Mouse (Mus musculus) forebrain, embryonic 10.5 days (tissue): Measurements from ENCODE around the gene Anxa6. TPM values are rescaled to one million over a fixed set of nuclear protein-coding genes. Genes with fewer than 3 reads are reported as not detected.
A peak's percentile ranks its signal among the peaks of the same experiment; 100 is the strongest.

Source experiments
- DNase-seq: peaks from one replicate; pipeline ENCODE4 v3.0.0-alpha.2; 2017; ENCODE audit warnings: low spot score; ENCODE audit errors: extremely low spot score
- H3K27ac ChIP-seq: fragments of 300-500 bp; sonication (generic); 2 replicates; pipeline ENCODE4 v1.5.1; 2016; ENCODE audit warnings: mild to moderate bottlenecking
- H3K27me3 ChIP-seq: fragments of 300-500 bp; sonication (generic); 2 replicates; pipeline ENCODE4 v1.6.1; 2016; ENCODE audit warnings: mild to moderate bottlenecking; ENCODE audit not compliant: poor library complexity, severe bottlenecking
- H3K36me3 ChIP-seq: fragments of 300-500 bp; sonication (generic); replicated peaks from 2 replicates; pipeline ENCODE4 v1.6.1; 2016; ENCODE audit warnings: mild to moderate bottlenecking, moderate library complexity
- H3K4me1 ChIP-seq: fragments of 300-500 bp; sonication (generic); 2 replicates; pipeline ENCODE4 v1.6.1; 2016
- H3K4me3 ChIP-seq: fragments of 300-500 bp; sonication (generic); 2 replicates; pipeline ENCODE4 v1.5.1; 2016; ENCODE audit warnings: mild to moderate bottlenecking, moderate library complexity
- H3K9me3 ChIP-seq: fragments of 300-500 bp; sonication (generic); 2 replicates; pipeline ENCODE4 v1.6.1; 2016; ENCODE audit warnings: mild to moderate bottlenecking, moderate library complexity
- WGBS: fragments of 180-500 bp; shearing (Covaris S2); methylation state at CpG from one replicate; pipeline ENCODE4 v1.1.7; 2016; 5-methylcytosine and 5-hydroxymethylcytosine counted together
- polyA plus RNA-seq: library from polyadenylated mRNA; unstranded; fragments of >200 nt; fragmentation: Nextera tagmentation; extraction: Ambion mirVana; gene quantifications from 2 replicates; pipeline ENCODE4 v1.2.1, GENCODE M21; 2016

Gene Anxa6
- polyA plus RNA-seq = 35.4 and 38.9 TPM in 2 replicates

DNA sequence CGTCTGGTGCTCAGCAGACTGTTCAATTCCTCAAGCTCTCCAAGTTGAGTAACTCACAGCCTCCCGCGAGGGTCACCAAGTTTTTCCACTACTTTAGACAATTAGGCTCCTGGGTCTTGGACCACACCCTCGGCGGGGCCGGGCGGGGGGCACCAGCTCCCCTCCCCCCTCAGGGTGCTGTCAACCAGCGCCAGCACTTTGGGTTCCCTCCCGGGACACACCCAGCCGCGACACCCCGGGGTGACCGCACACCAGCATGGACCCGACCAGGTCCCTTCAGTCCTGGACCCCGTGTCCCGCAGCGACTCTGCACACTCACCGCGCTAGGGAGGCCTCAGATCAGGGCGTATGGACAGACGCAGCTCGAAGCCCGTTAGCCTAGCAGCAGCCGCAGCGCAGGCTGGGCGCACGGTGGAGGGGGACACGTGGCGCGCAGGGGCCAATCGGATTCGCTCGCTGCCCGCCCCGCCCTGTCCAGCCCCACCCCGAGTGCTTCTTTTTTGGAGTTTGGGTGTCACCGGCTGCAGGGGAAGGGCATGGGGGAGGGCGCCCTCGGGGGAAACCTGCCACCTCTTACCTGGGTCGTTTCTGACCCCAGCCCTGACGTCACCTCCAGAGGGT lies at the start of gene Anxa6:
Gene Anxa6, minus strand, starts transcription at position 406 of the 621 bp plus-strand sequence.
- H3K9me3 ChIP-seq = no peaks in the 10 kb centered on the region
- H3K36me3 ChIP-seq = no peaks in the 10 kb centered on the region
- peaks cover 35% of the 10 kb centered on the region for H3K4me1 ChIP-seq
- WGBS = under 1% methylated on average over 41 of the region's 41 CpGs
- peaks cover 53% of the 10 kb centered on the region for H3K27me3 ChIP-seq
- peak within 1 kb of the TSS; percentile 78 for H3K27ac ChIP-seq
- H3K4me3 ChIP-seq = peak within 1 kb of the TSS; percentile 70
- peak; percentile 75 for DNase-seq

DNA sequence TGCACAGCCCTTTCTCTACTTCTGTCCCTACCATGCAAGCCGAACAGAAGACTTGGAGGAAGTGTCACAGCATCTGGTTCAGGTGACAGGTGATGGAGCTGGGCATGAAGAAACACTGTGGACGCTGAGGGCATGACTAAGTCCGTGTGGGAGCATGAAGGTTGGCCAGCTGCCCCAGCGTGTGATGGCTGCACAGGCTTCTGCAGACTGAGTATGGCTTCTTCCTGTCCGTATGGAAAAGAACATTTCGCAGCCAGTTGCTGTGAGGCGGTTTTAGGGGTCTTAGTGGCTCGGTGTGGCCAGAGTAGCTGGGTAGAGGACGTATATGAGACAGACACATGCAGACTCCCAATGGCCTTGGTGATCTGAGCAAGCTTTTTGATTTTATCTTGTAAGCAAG lies 48.0 kb upstream of the Anxa6 start:
- DNase-seq = no peak
- peaks cover 38% of the 10 kb centered on the region for H3K27me3 ChIP-seq
- 90% methylated on average over 9 of the region's 9 CpGs for WGBS
- 0 out of 2 replicates have a peak, but pooled peaks cover 2% of the 10 kb centered on the region for H3K9me3 ChIP-seq
- no peaks in the 10 kb centered on the region for H3K36me3 ChIP-seq
- peaks cover 18% of the 10 kb centered on the region for H3K4me1 ChIP-seq
- no peak overlapping the region for H3K27ac ChIP-seq
- H3K4me3 ChIP-seq = no peak overlapping the region

- no peaks in the 10 kb centered on the region for H3K36me3 ChIP-seq
- H3K4me1 ChIP-seq = peaks cover 18% of the 10 kb centered on the region
- 0 out of 2 replicates have a peak, but pooled peaks cover 2% of the 10 kb centered on the region for H3K9me3 ChIP-seq
- WGBS = 72% methylated on average over 4 of the region's 4 CpGs
- H3K27me3 ChIP-seq = peaks cover 41% of the 10 kb centered on the region
- no peak for DNase-seq
- H3K27ac ChIP-seq = no peak overlapping the region
- H3K4me3 ChIP-seq = no peak overlapping the region
Measured at GRCm38 (mm10) chr11:55079180-55079579, 45.9 kb upstream of the Anxa6 start.

DNA sequence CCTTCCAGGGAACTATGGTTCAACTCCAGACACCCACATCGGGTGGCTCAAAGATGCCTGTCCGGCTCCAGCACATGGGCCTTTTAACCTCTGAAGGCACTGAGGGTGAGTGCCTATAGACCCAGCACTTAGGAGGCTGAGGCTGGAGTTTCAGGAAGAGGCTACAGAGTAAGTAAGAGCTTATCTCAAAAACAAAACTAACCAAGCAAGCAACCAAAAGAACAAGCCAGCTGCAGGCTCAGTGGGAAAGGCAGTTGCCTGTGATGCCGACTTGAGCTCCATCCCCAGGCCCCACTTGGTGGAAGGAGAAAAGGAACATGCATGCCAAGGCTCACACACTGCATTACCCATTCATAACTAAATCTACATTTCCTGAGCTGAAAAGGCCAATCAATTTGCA lies 45.3 kb upstream of the Anxa6 start:
- H3K27ac ChIP-seq = no peak overlapping the region
- no peaks in the 10 kb centered on the region for H3K36me3 ChIP-seq
- peak overlapping the region; percentile 60; the same call in 1 of the 2 replicates for H3K4me3 ChIP-seq
- WGBS = 56% methylated on average over 3 of the region's 3 CpGs
- H3K27me3 ChIP-seq = peaks cover 41% of the 10 kb centered on the region
- H3K4me1 ChIP-seq = peaks cover 18% of the 10 kb centered on the region
- no peak for DNase-seq
- H3K9me3 ChIP-seq = 0 out of 2 replicates have a peak, but pooled peaks cover 2% of the 10 kb centered on the region

DNA sequence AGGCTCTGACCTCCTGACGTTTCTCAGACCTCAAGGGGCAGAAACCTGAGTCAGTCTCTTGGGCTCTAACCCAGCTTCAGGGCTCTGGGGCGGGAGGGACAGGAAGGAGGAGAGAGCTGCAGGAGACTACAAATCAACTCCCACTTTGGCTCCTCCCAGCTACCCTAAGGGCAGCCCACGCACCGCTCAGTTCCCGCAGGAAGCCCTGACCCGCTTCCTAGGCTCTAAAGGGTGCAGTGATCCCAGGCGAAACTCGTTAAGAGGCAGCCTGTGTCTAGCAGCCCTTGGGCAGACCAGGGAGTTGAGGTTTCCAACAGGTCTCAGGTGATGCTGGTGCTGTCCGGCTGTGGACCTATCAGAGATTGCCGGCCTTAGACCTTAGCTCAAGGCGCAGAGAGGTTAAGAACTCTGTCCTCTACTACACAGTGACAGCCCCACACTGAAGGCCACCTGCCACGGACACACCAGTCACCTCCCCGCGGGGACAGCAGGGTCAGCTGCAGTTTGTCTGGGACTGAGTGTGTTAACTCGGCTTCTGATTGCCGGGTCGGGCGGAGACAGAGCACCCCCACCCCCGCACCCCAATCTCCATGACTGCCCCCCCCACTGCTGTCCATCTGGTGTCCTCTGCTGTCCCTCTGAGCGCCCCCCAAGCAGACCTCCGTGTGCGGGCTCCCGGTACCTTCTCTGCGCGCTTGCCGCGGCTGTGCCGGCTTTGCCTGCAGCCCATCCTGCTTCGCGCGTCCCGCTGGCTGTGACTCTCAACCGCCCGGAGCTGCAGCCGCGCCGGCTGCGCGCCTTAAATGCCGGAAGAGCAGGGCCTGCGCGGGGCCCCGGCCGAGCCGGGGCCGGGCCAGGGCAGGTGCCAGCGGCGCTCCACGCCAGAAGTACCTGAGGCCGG lies 44.3 kb upstream of the Anxa6 start, which contains the start of gene Ccdc69:
Gene Ccdc69, minus strand, starts transcription at position 801 of the 901 bp plus-strand sequence.
- Histone ChIP-seq H3K27me3 (peaks cover 41% of the 10 kb centered on the region), H3K9me3 (0 out of 2 replicates have a peak, but pooled peaks cover 2% of the 10 kb centered on the region), H3K4me3 (peak within 1 kb of the TSS; percentile 60), H3K36me3 (no peaks in the 10 kb centered on the region), H3K4me1 (peaks cover 18% of the 10 kb centered on the region), H3K27ac (peak within 1 kb of the TSS; percentile 70)
- WGBS = under 1% methylated on average over 50 of the region's 50 CpGs
- DNase-seq = peak; percentile 49

GRCm38 (mm10) chr11:55076234-55076633 lies 43.0 kb upstream of the Anxa6 start:
- H3K4me1 ChIP-seq = peaks cover 18% of the 10 kb centered on the region
- 90% methylated on average over 5 of the region's 5 CpGs for WGBS
- H3K36me3 ChIP-seq = no peaks in the 10 kb centered on the region
- 0 out of 2 replicates have a peak, but pooled peaks cover 2% of the 10 kb centered on the region for H3K9me3 ChIP-seq
- H3K27ac ChIP-seq = no peak overlapping the region
- DNase-seq = no peak
- H3K4me3 ChIP-seq = no peak overlapping the region
- peaks cover 41% of the 10 kb centered on the region for H3K27me3 ChIP-seq

GRCm38 (mm10) chr11:55075602-55076001 lies 42.4 kb upstream of the Anxa6 start:
- WGBS = 84% methylated on average over 2 of the region's 2 CpGs
- no peaks in the 10 kb centered on the region for H3K36me3 ChIP-seq

DNA sequence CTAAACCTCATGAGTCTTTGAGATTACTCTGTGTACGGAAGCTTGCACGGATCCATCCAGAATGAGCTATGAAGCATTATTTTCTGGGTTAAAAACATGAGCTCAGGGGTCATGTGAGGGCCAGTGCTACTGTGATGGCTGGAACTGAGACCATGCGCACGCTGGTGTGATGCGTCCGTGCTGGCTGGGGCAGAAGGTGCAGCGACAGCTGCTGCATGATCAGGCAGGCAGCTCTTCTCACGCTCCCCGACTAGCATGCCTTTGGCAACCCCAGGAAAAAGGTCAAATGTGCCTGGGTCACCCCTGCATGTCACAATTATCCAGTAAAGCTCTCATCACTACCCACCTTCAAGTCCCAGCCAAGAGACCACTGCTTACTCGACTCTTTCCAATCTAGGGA lies 39.9 kb upstream of the Anxa6 start:
- H3K36me3 ChIP-seq = no peaks in the 10 kb centered on the region
- peaks cover 23% of the 10 kb centered on the region for H3K27me3 ChIP-seq
- 78% methylated on average over 10 of the region's 10 CpGs for WGBS
- H3K4me3 ChIP-seq = no peak overlapping the region
- H3K27ac ChIP-seq = no peak overlapping the region
- DNase-seq = no peak
- H3K9me3 ChIP-seq = no peaks in the 10 kb centered on the region
- peaks cover 17% of the 10 kb centered on the region for H3K4me1 ChIP-seq

More at GRCm38 (mm10) chr11:55075602-55076001, 42.4 kb upstream of the Anxa6 start:
- Histone ChIP-seq H3K9me3 (0 out of 2 replicates have a peak, but pooled peaks cover 2% of the 10 kb centered on the region), H3K27ac (no peak overlapping the region), H3K4me1 (peaks cover 18% of the 10 kb centered on the region), H3K27me3 (peaks cover 41% of the 10 kb centered on the region), H3K4me3 (no peak overlapping the region)
- DNase-seq = no peak

DNA sequence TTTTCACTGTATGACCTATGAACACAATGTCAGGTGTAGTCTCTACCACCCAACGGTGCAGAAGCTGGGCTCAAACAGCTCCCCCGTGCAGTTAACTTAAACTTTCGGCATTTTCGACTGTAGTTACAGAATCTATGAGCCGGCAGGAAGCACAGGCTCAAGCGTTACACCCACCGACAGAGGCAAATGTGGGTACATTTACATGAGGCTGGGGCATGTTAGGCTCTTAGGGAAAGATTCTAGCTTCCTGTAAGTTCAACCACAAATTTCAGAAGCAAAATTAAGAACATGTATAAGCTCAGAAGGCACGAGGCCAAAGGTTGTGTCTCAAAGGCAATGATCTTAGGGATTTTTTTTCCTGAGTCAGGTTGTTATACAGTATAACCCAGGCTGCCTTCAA lies 39.2 kb upstream of the Anxa6 start:
- H3K4me3 ChIP-seq = no peak overlapping the region
- no peak for DNase-seq
- no peaks in the 10 kb centered on the region for H3K36me3 ChIP-seq
- no peaks in the 10 kb centered on the region for H3K9me3 ChIP-seq
- no peak overlapping the region for H3K27ac ChIP-seq
- H3K27me3 ChIP-seq = peaks cover 16% of the 10 kb centered on the region
- peaks cover 10% of the 10 kb centered on the region for H3K4me1 ChIP-seq
- WGBS = 95% methylated on average over 8 of the region's 8 CpGs

GRCm38 (mm10) chr11:55071344-55071743 lies 38.1 kb upstream of the Anxa6 start:
- peaks cover 5% of the 10 kb centered on the region for H3K27me3 ChIP-seq
- no peaks in the 10 kb centered on the region for H3K36me3 ChIP-seq
- H3K27ac ChIP-seq = no peak overlapping the region
- DNase-seq = no peak
- WGBS = 90% methylated on average over 5 of the region's 5 CpGs
- H3K4me3 ChIP-seq = no peak overlapping the region
- peaks cover 5% of the 10 kb centered on the region for H3K4me1 ChIP-seq
- no peaks in the 10 kb centered on the region for H3K9me3 ChIP-seq

DNA sequence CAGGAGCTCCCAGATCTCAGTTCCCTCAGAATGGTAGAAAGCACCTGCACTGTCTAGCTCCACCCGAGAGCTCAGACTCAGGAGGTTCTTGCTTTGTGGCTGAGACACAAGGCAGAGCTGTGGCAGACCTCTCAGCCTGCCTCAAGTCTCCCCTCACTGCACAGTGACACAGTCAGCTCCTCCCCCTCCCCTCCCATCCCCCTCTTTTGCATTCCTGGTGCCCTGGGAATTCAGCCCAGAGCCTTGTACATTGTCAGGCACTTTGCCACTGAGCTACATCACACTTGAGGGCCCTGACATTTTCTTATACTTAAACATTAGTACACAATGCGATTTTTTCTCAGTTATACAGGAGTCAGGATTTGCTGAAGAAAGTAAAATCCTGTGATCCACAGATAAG lies 35.8 kb upstream of the Anxa6 start:
- 45% methylated on average over 2 of the region's 2 CpGs for WGBS

DNA sequence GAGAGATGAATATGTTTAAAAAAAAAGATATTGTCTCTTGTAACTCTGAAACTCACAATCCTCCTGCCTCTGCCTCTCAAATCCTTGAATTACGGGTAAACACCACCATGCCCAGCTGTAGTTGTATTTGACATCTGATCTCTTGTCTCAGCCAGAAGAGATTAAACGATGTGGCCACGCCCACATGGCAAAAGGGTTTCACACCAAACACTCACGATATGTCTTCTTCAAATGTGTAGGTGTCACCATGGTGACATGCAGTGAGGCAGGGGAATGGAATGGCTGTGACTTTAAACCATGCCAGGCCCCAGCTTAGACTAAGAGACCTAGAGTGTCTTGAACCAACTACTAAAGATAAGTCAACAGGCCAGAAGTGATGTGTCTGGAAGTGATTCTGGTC lies 33.7 kb upstream of the Anxa6 start:
- H3K4me1 ChIP-seq = peaks cover 11% of the 10 kb centered on the region
- no peaks in the 10 kb centered on the region for H3K9me3 ChIP-seq
- H3K36me3 ChIP-seq = no peaks in the 10 kb centered on the region
- no peak overlapping the region for H3K4me3 ChIP-seq
- no peak overlapping the region for H3K27ac ChIP-seq
- H3K27me3 ChIP-seq = no peaks in the 10 kb centered on the region
- no peak for DNase-seq
- 79% methylated on average over 4 of the region's 4 CpGs for WGBS

More for the DNA sequence above, 35.8 kb upstream of the Anxa6 start:
- Histone ChIP-seq H3K36me3 (no peaks in the 10 kb centered on the region), H3K27me3 (no peaks in the 10 kb centered on the region), H3K9me3 (no peaks in the 10 kb centered on the region), H3K4me3 (no peak overlapping the region), H3K27ac (0 out of 2 replicates have a peak overlapping the region, but pooled peaks have one; percentile 31), H3K4me1 (peaks cover 5% of the 10 kb centered on the region)
- no peak for DNase-seq
